Mouse (Mus musculus) CH12.LX (cell line): ENCODE measurements around the gene Serpinb1b. TPM values are rescaled to one million over a fixed set of nuclear protein-coding genes. Genes with fewer than 3 reads are reported as not detected.

Experiments used
- DNase-seq: peaks from one replicate; pipeline ENCODE4 v3.0.0-alpha.2; 2013; ENCODE audit errors: extremely low read depth
- H3K27ac ChIP-seq: 2 replicates; pipeline ENCODE4 v1.5.1; 2012; ENCODE audit warnings: low read depth, mild to moderate bottlenecking, control low read depth, moderate library complexity; ENCODE audit not compliant: insufficient read depth
- H3K27me3 ChIP-seq: replicated peaks from 2 replicates; pipeline ENCODE3; 2012; ENCODE audit warnings: inconsistent platforms
- H3K36me3 ChIP-seq, 2 experiments: replicated peaks in 1 of 2; 2 replicates each; pipeline versions ENCODE3 to v1.6.1; 2012; ENCODE audit warnings: inconsistent platforms in 1 of 2, low read length in 1 of 2, mild to moderate bottlenecking in 1 of 2, mixed read lengths in 1 of 2, moderate library complexity in 1 of 2; ENCODE audit not compliant: control insufficient read depth in 1 of 2, insufficient read depth in 1 of 2
- H3K4me1 ChIP-seq, 2 experiments: 2 replicates each; pipeline ENCODE4 v1.6.1; 2012; ENCODE audit warnings: inconsistent platforms in 1 of 2, moderate library complexity in 1 of 2; ENCODE audit not compliant: insufficient read depth in 2 of 2, control insufficient read depth in 1 of 2
- H3K4me2 ChIP-seq: 2 replicates; pipeline ENCODE4 v1.6.1; 2012; ENCODE audit warnings: low read depth, mild to moderate bottlenecking, control low read depth; ENCODE audit not compliant: poor library complexity, insufficient read depth, severe bottlenecking
- H3K4me3 ChIP-seq, 3 experiments: fragments of 150-350 bp in 1 of 3; sonication (generic) in 1 of 3; replicated peaks in 1 of 3; 2 replicates each; pipeline versions ENCODE3 to v1.5.1; 2011 to 2012; ENCODE audit warnings: low read depth in 2 of 3, low read length in 2 of 3, mild to moderate bottlenecking in 2 of 3, moderate library complexity in 2 of 3, control low read depth in 1 of 3, improper control_type of control experiment in 1 of 3, inconsistent platforms in 1 of 3, mixed read lengths in 1 of 3; ENCODE audit not compliant: poor library complexity in 1 of 3
- H3K79me2 ChIP-seq: replicated peaks from 2 replicates; pipeline ENCODE4 v1.6.1; 2012; ENCODE audit warnings: mild to moderate bottlenecking, moderate library complexity; ENCODE audit not compliant: control insufficient read depth, poor library complexity, insufficient read depth, severe bottlenecking; ENCODE audit errors: extremely low read depth
- H3K9ac ChIP-seq: 2 replicates; pipeline ENCODE4 v1.6.1; 2012; ENCODE audit warnings: low read depth, mild to moderate bottlenecking, control low read depth, moderate library complexity; ENCODE audit not compliant: insufficient read depth
- H3K9me3 ChIP-seq: replicated peaks from 2 replicates; pipeline ENCODE3; 2012; ENCODE audit warnings: low read length, inconsistent platforms, mixed read lengths
- BHLHE40 ChIP-seq: IDR thresholded peaks from 2 replicates; pipeline ENCODE4 v1.6.1; 2011; ENCODE audit warnings: mild to moderate bottlenecking, low read depth, low read length, improper control_type of control experiment
- CHD2 ChIP-seq: IDR thresholded peaks from 2 replicates; pipeline ENCODE4 v1.6.1; 2011; ENCODE audit warnings: low read length, improper control_type of control experiment
- CTCF ChIP-seq, 2 experiments: IDR thresholded peaks in 1 of 2; conservative IDR thresholded peaks in 1 of 2; 2 replicates each; pipeline ENCODE4 v1.5.1; 2011 to 2012; ENCODE audit warnings: low read depth in 2 of 2, low read length in 2 of 2, improper control_type of control experiment in 1 of 2, inconsistent platforms in 1 of 2, mild to moderate bottlenecking in 1 of 2, moderate library complexity in 1 of 2
- E2F4 ChIP-seq: IDR thresholded peaks from 2 replicates; pipeline ENCODE4 v1.6.1; 2011; ENCODE audit warnings: low read depth, low read length, improper control_type of control experiment; ENCODE audit not compliant: insufficient replicate concordance
- GABPA ChIP-seq: IDR thresholded peaks from 2 replicates; pipeline ENCODE4 v1.6.1; 2012; ENCODE audit warnings: low read depth, low read length, improper control_type of control experiment, inconsistent platforms; ENCODE audit not compliant: insufficient replicate concordance
- HCFC1 ChIP-seq: IDR thresholded peaks from 2 replicates; pipeline ENCODE4 v1.6.1; 2012; ENCODE audit warnings: low read depth, mild to moderate bottlenecking, inconsistent platforms, low read length, improper control_type of control experiment
- JUND ChIP-seq: conservative IDR thresholded peaks from 2 replicates; pipeline ENCODE4 v1.6.1; 2011; ENCODE audit warnings: low read depth, low read length, improper control_type of control experiment
- KAT2A ChIP-seq: IDR thresholded peaks from 2 replicates; pipeline ENCODE4 v1.6.1; 2012; ENCODE audit warnings: low read length, improper control_type of control experiment, inconsistent platforms; ENCODE audit not compliant: insufficient replicate concordance
- MAZ ChIP-seq: IDR thresholded peaks from 2 replicates; pipeline ENCODE4 v1.6.1; 2012; ENCODE audit warnings: low read depth, mild to moderate bottlenecking, inconsistent platforms, low read length, improper control_type of control experiment, moderate library complexity
- MEF2A ChIP-seq: IDR thresholded peaks from 2 replicates; pipeline ENCODE4 v1.6.1; 2014; ENCODE audit warnings: low read depth, mild to moderate bottlenecking, inconsistent platforms, low read length, improper control_type of control experiment, borderline replicate concordance
- NRF1 ChIP-seq: IDR thresholded peaks from 2 replicates; pipeline ENCODE4 v1.6.1; 2014; ENCODE audit warnings: low read depth, mild to moderate bottlenecking, inconsistent platforms, low read length, improper control_type of control experiment, moderate library complexity
- POLR2AphosphoS2 ChIP-seq: IDR thresholded peaks from 2 replicates; pipeline ENCODE4 v1.6.1; 2011; ENCODE audit warnings: low read depth, low read length, improper control_type of control experiment
- RCOR1 ChIP-seq: conservative IDR thresholded peaks from 2 replicates; pipeline ENCODE4 v1.6.1; 2012; ENCODE audit warnings: low read depth, mild to moderate bottlenecking, inconsistent platforms, low read length, improper control_type of control experiment
- SMC3 ChIP-seq: IDR thresholded peaks from 2 replicates; pipeline ENCODE4 v1.6.1; 2011; ENCODE audit warnings: low read depth, low read length, improper control_type of control experiment
- UBTF ChIP-seq: IDR thresholded peaks from 2 replicates; pipeline ENCODE4 v1.6.1; 2012; ENCODE audit warnings: low read depth, mild to moderate bottlenecking, inconsistent platforms, low read length, improper control_type of control experiment, moderate library complexity
- USF2 ChIP-seq: conservative IDR thresholded peaks from 2 replicates; pipeline ENCODE4 v1.6.1; 2011; ENCODE audit warnings: low read depth, low read length, improper control_type of control experiment
- ZC3H11A ChIP-seq: IDR thresholded peaks from 2 replicates; pipeline ENCODE4 v1.6.1; 2012; ENCODE audit warnings: low read depth, mild to moderate bottlenecking, inconsistent platforms, low read length, improper control_type of control experiment
- ZNF384 ChIP-seq: IDR thresholded peaks from 2 replicates; pipeline ENCODE4 v1.6.1; 2012; ENCODE audit warnings: low read depth, low read length, improper control_type of control experiment, inconsistent platforms
- dilution Hi-C: fragments of 300-500 bp; cut with MboI; formaldehyde crosslinking; loops from 2 replicates; pipeline ENCODE4 v1.14.3; 2020; ENCODE audit warnings: low sequenced_read_pairs; ENCODE audit not compliant: extremely low pct_unique_long_range_greater_than_20kb, extremely low pct_ligation_motif_present
- in situ Hi-C: fragments of 300-500 bp; cut with MboI; formaldehyde crosslinking; loops from 3 replicates; pipeline ENCODE4 v1.14.3; 2019; ENCODE audit warnings: low sequenced_read_pairs, low pct_ligation_motif_present, low pct_unique_long_range_greater_than_20kb, mixed read lengths
- polyA plus RNA-seq: library from polyadenylated mRNA; unstranded; fragments of >175 nt; gene quantifications from 2 replicates; pipeline ENCODE4 v1.2.1, GENCODE M21; 2012; ENCODE audit warnings: low read depth; ENCODE audit not compliant: insufficient read length
- total RNA-seq, 2 experiments: library from RNA; depleted of rRNA; stranded (reverse); fragments of 300-350 nt in 1 of 2; fragments of >200 nt in 1 of 2; gene quantifications; 2 replicates each; pipeline ENCODE4 v1.2.3; 2012 to 2014

Serpinb1b gene
- total and polyA plus RNA-seq, 3 experiments = 0.08 to 0.98 (median 0.64) TPM

DNA sequence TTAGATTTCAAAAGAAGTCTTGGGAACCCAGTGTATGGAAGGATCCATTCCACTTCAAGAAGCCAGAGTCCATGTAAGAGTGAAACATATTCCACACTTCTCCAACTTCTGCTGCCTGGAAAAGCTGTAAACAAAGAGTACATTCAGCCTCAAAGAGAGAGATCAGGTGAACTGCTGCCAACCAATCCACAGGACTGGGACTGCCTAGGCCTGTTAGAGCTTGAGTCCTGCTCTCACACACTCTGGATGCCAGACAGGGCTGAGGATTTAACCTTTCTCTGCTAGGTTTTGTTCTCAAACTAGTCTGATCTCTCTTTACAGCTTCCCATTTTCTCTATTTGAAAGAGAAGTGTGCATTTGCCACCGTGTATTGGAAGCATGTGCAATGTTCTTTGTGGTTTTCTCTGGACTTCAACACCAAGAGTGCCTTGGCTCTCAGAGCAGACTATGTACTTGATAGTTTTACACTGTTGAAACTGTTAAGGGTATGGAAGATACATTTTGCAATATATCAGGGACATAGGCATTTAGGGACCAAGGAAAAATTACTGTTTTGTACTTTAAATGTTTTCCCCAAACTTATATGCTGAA, 10.9 kb upstream of the Serpinb1b start:
- in situ Hi-C loops = no loop called here

DNA sequence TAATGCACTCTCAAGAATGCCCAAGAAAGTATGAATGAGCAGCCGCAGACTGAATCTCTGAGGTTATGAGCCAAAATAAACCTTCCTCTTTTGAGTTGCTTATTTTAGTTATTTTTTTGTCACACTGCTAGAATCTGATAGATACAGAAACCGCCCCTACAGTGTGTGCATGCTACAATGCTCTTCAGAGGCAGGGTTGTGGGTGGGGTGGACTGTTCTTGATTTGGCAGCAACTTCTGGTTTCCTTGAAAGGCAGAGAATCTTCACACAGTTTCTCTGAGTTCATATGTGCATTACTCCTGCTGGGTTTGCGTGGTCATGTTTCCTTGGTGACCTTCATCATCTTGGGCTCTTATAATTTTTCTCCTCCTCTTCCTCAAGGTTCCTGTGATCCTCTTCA, 10.2 kb upstream of the Serpinb1b start:
- in situ Hi-C loops = no loop called here
- no peak overlapping the region for H3K9ac ChIP-seq
- TF ChIP-seq KAT2A = no peak
- no peak for TF ChIP-seq ZNF384
- no peak for TF ChIP-seq E2F4
- TF ChIP-seq ZC3H11A = no peak
- TF ChIP-seq USF2 = no peak
- no peak overlapping the region for H3K4me3 ChIP-seq
- peak; percentile 14 for DNase-seq
- H3K4me1 ChIP-seq = peaks cover 0 to 14% of the 10 kb centered on the region in 2 experiments; a peak in 2 of 4 replicates
- no peaks in the 10 kb centered on the region for H3K36me3 ChIP-seq
- H3K27ac ChIP-seq = no peak overlapping the region
- H3K4me2 ChIP-seq = no peak overlapping the region
- no peaks in the 10 kb centered on the region for H3K27me3 ChIP-seq
- H3K9me3 ChIP-seq = peaks cover 4% of the 10 kb centered on the region
- H3K79me2 ChIP-seq = no peaks in the 10 kb centered on the region
- dilution Hi-C loops = no loop called here

More for the DNA sequence above, 10.9 kb upstream of the Serpinb1b start:
- Histone ChIP-seq H3K4me2 (no peak overlapping the region), H3K27me3 (no peaks in the 10 kb centered on the region), H3K79me2 (no peaks in the 10 kb centered on the region), H3K27ac (no peak overlapping the region), H3K9ac (no peak overlapping the region), H3K4me3 (no peak overlapping the region), H3K4me1 (peaks cover 0 to 12% of the 10 kb centered on the region in 2 experiments; a peak in 2 of 4 replicates), H3K36me3 (no peaks in the 10 kb centered on the region), H3K9me3 (peaks cover 4% of the 10 kb centered on the region)
- dilution Hi-C loops = no loop called here
- no peak for TF ChIP-seq JUND
- TF ChIP-seq RCOR1 = no peak
- no peak for TF ChIP-seq CTCF (conservative IDR thresholded peaks at IDR 0.05 in 1 of 2, IDR thresholded peaks at IDR 0.05 in 1 of 2; ENCODE audit: low read depth in 2 of 2, low read length in 2 of 2)
- TF ChIP-seq SMC3 = no peak
- TF ChIP-seq E2F4 = no peak
- no peak for TF ChIP-seq POLR2AphosphoS2
- TF ChIP-seq GABPA = no peak
- TF ChIP-seq MEF2A = no peak
- TF ChIP-seq CHD2 = no peak
- no peak for TF ChIP-seq NRF1
- TF ChIP-seq BHLHE40 = no peak
- no peak for TF ChIP-seq HCFC1
- no peak for TF ChIP-seq UBTF
- no peak for TF ChIP-seq MAZ
- DNase-seq = no peak
